Mouse (Mus musculus): ENCODE measurements around the gene Aipl1. TPM values are rescaled to one million over a fixed set of nuclear protein-coding genes. Genes with fewer than 3 reads are reported as not detected.

The Aipl1 gene
- total and polyA plus RNA-seq, 3 experiments, result 0.04 TPM; not detected in 2

- TF ChIP-seq CTCF (IDR thresholded peaks at IDR 0.05) (no peak), EP300 (IDR thresholded peaks at IDR 0.05; ENCODE audit: insufficient read depth, low read depth, low read length) (no peak), POLR2A (IDR thresholded peaks at IDR 0.05; ENCODE audit: insufficient read depth, low read depth, low read length) (no peak)
- DNase-seq, result no peak
- Histone ChIP-seq H3K4me1 (ENCODE audit: control insufficient read depth, insufficient read depth, low read length) (no peaks in the 10 kb centered on the region), H3K9ac (ENCODE audit: low read depth, low read length) (no peak overlapping the region), H3K4me3 (no peak overlapping the region), H3K36me3 (ENCODE audit: control insufficient read depth, insufficient read depth, low read length) (no peaks in the 10 kb centered on the region), H3K27ac (no peak overlapping the region), H3K79me2 (replicated peaks; ENCODE audit: control insufficient read depth, insufficient read depth, low read length) (no peaks in the 10 kb centered on the region), H3K27me3 (ENCODE audit: control insufficient read depth, insufficient read depth, low read length) (no peaks in the 10 kb centered on the region)
- intact Hi-C loops (cut with DNase I), result no loop called here
- 92% methylated on average over 8 of the region's 8 CpGs for WGBS
Observed at GRCm38 (mm10) chr11:72049171-72049759, 12.0 kb upstream of the Aipl1 start.

GRCm38 (mm10) chr11:72048730-72049129, 11.4 kb upstream of the Aipl1 start:
- Histone ChIP-seq H3K27ac (no peak overlapping the region), H3K4me3 (no peak overlapping the region), H3K9ac (ENCODE audit: low read depth, low read length) (no peak overlapping the region), H3K36me3 (ENCODE audit: control insufficient read depth, insufficient read depth, low read length) (no peaks in the 10 kb centered on the region), H3K27me3 (ENCODE audit: control insufficient read depth, insufficient read depth, low read length) (no peaks in the 10 kb centered on the region), H3K4me1 (ENCODE audit: control insufficient read depth, insufficient read depth, low read length) (no peaks in the 10 kb centered on the region), H3K79me2 (replicated peaks; ENCODE audit: control insufficient read depth, insufficient read depth, low read length) (no peaks in the 10 kb centered on the region)
- WGBS, result 88% methylated on average over 6 of the region's 6 CpGs
- intact Hi-C loops (cut with DNase I), result no loop called here
- no peak for TF ChIP-seq CTCF (IDR thresholded peaks at IDR 0.05)
- TF ChIP-seq POLR2A (IDR thresholded peaks at IDR 0.05; ENCODE audit: insufficient read depth, low read depth, low read length), result no peak
- TF ChIP-seq EP300 (IDR thresholded peaks at IDR 0.05; ENCODE audit: insufficient read depth, low read depth, low read length), result no peak
- no peak for DNase-seq

GRCm38 (mm10) chr11:72044231-72044630, 6.9 kb upstream of the Aipl1 start:
- TF ChIP-seq CTCF (IDR thresholded peaks at IDR 0.05) (no peak), POLR2A (IDR thresholded peaks at IDR 0.05; ENCODE audit: insufficient read depth, low read depth, low read length) (no peak), EP300 (IDR thresholded peaks at IDR 0.05; ENCODE audit: insufficient read depth, low read depth, low read length) (no peak)
- no peak overlapping the region for H3K27ac ChIP-seq
- WGBS, result 35% methylated on average over 3 of the region's 3 CpGs
- no peak overlapping the region for H3K9ac ChIP-seq (ENCODE audit: low read depth, low read length)
- no peaks in the 10 kb centered on the region for H3K36me3 ChIP-seq (ENCODE audit: control insufficient read depth, insufficient read depth, low read length)
- H3K79me2 ChIP-seq (replicated peaks; ENCODE audit: control insufficient read depth, insufficient read depth, low read length), result no peaks in the 10 kb centered on the region
- peaks cover 2% of the 10 kb centered on the region for H3K4me1 ChIP-seq (ENCODE audit: control insufficient read depth, insufficient read depth, low read length)
- H3K27me3 ChIP-seq (ENCODE audit: control insufficient read depth, insufficient read depth, low read length), result no peaks in the 10 kb centered on the region
- no peak for DNase-seq
- intact Hi-C loops (cut with DNase I), result no loop called here
- no peak overlapping the region for H3K4me3 ChIP-seq

- no peak overlapping the region for H3K9ac ChIP-seq (ENCODE audit: low read depth, low read length)
- under 1% methylated on average over 14 of the region's 14 CpGs for WGBS
Observed at GRCm38 (mm10) chr11:72042631-72043030, 5.3 kb upstream of the Aipl1 start.

GRCm38 (mm10) chr11:72041768-72042607, 4.7 kb upstream of the Aipl1 start, which contains the start of gene Pimreg:
Gene Pimreg (plus strand): TSS chr11:72042032.
- Histone ChIP-seq H3K79me2 (replicated peaks; ENCODE audit: control insufficient read depth, insufficient read depth, low read length) (no peaks in the 10 kb centered on the region), H3K36me3 (ENCODE audit: control insufficient read depth, insufficient read depth, low read length) (no peaks in the 10 kb centered on the region), H3K9ac (ENCODE audit: low read depth, low read length) (peak within 1 kb of the TSS; percentile 35; the same call in 1 of the 2 replicates), H3K27ac (peak within 1 kb of the TSS; percentile 4; the same call in 1 of the 2 replicates), H3K4me3 (peak within 1 kb of the TSS; percentile 69), H3K4me1 (ENCODE audit: control insufficient read depth, insufficient read depth, low read length) (peaks cover 2% of the 10 kb centered on the region), H3K27me3 (ENCODE audit: control insufficient read depth, insufficient read depth, low read length) (no peaks in the 10 kb centered on the region)
- peak; percentile 83 to 84 for DNase-seq
- TF ChIP-seq EP300 (IDR thresholded peaks at IDR 0.05; ENCODE audit: insufficient read depth, low read depth, low read length) (no peak), POLR2A (IDR thresholded peaks at IDR 0.05; ENCODE audit: insufficient read depth, low read depth, low read length) (peak; percentile 42; the same call in 1 of the 2 replicates), CTCF (IDR thresholded peaks at IDR 0.05) (peak; percentile 53)
- WGBS, result 1% methylated on average over 52 of the region's 52 CpGs
- intact Hi-C loops (cut with DNase I), result no loop called here

More at GRCm38 (mm10) chr11:72042631-72043030, 5.3 kb upstream of the Aipl1 start:
- DNase-seq, result no peak
- peaks cover 2% of the 10 kb centered on the region for H3K4me1 ChIP-seq (ENCODE audit: control insufficient read depth, insufficient read depth, low read length)
- no peaks in the 10 kb centered on the region for H3K36me3 ChIP-seq (ENCODE audit: control insufficient read depth, insufficient read depth, low read length)
- no peaks in the 10 kb centered on the region for H3K27me3 ChIP-seq (ENCODE audit: control insufficient read depth, insufficient read depth, low read length)
- TF ChIP-seq POLR2A (IDR thresholded peaks at IDR 0.05; ENCODE audit: insufficient read depth, low read depth, low read length), result no peak
- no peak for TF ChIP-seq EP300 (IDR thresholded peaks at IDR 0.05; ENCODE audit: insufficient read depth, low read depth, low read length)
- no peak for TF ChIP-seq CTCF (IDR thresholded peaks at IDR 0.05)
- no peaks in the 10 kb centered on the region for H3K79me2 ChIP-seq (replicated peaks; ENCODE audit: control insufficient read depth, insufficient read depth, low read length)
- H3K4me3 ChIP-seq, result peak overlapping the region; percentile 69
- intact Hi-C loops (cut with DNase I), result no loop called here
- no peak overlapping the region for H3K27ac ChIP-seq
